Mouse (Mus musculus): ENCODE data around the gene Stum. TPM values are rescaled to one million over a fixed set of nuclear protein-coding genes. Genes with fewer than 3 reads are reported as not detected.

The Stum gene
- polyA plus RNA-seq, 1 experiment from 2014 or later, result 0.11 TPM

DNA sequence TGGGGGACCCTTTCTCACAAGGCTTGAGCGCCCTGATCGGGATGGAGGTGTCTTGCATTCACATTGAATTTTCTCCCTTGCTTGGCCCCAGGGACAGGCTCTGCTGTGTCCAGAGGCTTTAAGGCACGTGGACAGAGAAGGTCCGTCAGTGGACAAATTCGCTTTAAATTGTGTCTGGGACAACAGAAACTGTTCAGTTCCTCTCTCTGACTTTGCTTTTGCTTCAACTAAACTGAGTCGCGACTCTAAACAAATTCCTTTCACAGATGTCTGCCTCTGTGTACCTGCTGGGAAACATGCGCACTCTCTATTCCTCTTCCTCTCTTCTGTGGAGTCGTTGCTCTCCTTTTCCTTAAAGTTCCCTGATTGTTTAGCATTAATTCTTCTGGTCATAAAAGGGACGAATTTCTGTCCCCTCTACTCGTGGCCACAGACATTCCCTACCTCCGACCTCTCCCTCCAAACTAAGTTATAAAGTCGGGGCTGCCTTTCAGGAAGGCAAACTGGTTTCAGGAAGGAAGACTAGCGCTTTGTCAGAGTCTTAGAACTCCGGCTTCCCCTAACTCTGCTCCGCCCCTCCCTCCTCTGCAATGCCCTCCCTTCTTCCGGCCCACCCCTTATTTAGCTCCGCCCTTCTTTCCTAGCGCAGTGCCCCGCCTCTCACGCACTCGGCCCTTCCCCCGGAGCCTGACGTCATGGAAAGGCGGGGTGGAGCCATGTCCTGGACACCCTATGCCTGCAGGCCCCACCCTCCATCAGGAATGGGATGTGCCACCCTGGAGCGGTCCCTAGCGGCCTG lies 96.2 kb downstream of the Stum start:
- Histone ChIP-seq H3K36me3 (ENCODE audit: control insufficient read depth, insufficient read depth, low read length) (no peaks in the 10 kb centered on the region), H3K4me2 (peak overlapping the region; percentile 75), H3K27ac (ENCODE audit: low read depth, low read length) (peak overlapping the region; percentile 86), H3K9ac (ENCODE audit: low read depth, low read length) (peak overlapping the region; percentile 72), H3K27me3 (ENCODE audit: control insufficient read depth, insufficient read depth, low read length) (no peaks in the 10 kb centered on the region), H3K4me3 (ENCODE audit: low read depth, low read length) (peak overlapping the region; percentile 46), H3K9me3 (replicated peaks; ENCODE audit: control insufficient read depth, low read length) (no peaks in the 10 kb centered on the region), H3K4me1 (ENCODE audit: control insufficient read depth, insufficient read depth, low read length) (peaks cover 23% of the 10 kb centered on the region)
- ATAC-seq (replicated peaks; ENCODE audit: insufficient number of reproducible peaks, low FRiP score, low TSS enrichment), result peak; percentile 98
- 2% methylated on average over 27 of the region's 27 CpGs for WGBS (ENCODE audit: insufficient replicate concordance)

DNA sequence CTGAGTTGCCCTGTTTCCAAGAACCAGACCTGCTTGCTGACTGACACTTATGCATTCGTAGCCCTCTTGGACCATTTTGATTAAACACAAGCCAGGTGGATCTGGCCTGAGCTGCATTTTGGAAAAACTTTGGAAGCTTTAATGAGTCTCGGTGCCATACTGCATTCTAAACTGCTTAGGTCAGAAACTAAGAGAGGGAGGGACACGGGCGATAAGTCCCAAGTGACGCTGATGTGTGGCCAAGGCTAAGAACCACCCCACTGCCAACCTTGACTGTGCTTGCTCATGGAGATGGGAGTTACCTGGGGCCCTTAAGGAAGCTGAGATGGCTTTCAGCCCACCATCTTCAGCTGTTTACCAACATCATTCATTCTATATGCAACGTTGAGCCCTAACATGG lies 98.0 kb downstream of the Stum start:
- H3K4me1 ChIP-seq (ENCODE audit: control insufficient read depth, insufficient read depth, low read length), result peaks cover 26% of the 10 kb centered on the region
- H3K27ac ChIP-seq (ENCODE audit: low read depth, low read length), result no peak overlapping the region
- no peak overlapping the region for H3K4me3 ChIP-seq (ENCODE audit: low read depth, low read length)
- H3K4me2 ChIP-seq, result no peak overlapping the region
- no peaks in the 10 kb centered on the region for H3K36me3 ChIP-seq (ENCODE audit: control insufficient read depth, insufficient read depth, low read length)
- no peak for ATAC-seq (replicated peaks; ENCODE audit: insufficient number of reproducible peaks, low FRiP score, low TSS enrichment)
- no peaks in the 10 kb centered on the region for H3K9me3 ChIP-seq (replicated peaks; ENCODE audit: control insufficient read depth, low read length)
- no peak overlapping the region for H3K9ac ChIP-seq (ENCODE audit: low read depth, low read length)
- WGBS (ENCODE audit: insufficient replicate concordance), result 72% methylated on average over 6 of the region's 6 CpGs
- H3K27me3 ChIP-seq (ENCODE audit: control insufficient read depth, insufficient read depth, low read length), result no peaks in the 10 kb centered on the region

DNA sequence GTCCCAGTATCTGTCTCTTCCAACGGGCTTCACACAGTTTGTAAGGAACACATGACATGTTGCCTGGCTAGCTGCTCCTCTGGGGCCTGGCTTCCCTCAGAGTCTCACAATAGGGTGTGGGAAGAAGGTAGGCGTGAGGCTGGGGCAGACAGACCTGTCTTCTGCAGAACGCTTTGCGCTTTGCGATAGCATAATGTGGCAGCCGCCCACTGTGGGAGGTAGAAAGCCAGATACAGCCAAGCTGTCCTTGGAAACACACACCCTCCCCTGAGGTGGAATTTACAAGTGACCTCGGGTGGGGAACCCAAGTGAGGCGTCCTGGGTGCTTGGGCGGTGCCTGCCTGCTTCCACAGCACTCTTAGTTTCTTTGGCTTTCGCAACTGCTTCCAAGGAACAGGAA lies 98.8 kb downstream of the Stum start:
- H3K4me3 ChIP-seq (ENCODE audit: low read depth, low read length), result no peak overlapping the region
- H3K27me3 ChIP-seq (ENCODE audit: control insufficient read depth, insufficient read depth, low read length), result no peaks in the 10 kb centered on the region
- no peak overlapping the region for H3K4me2 ChIP-seq
- no peaks in the 10 kb centered on the region for H3K9me3 ChIP-seq (replicated peaks; ENCODE audit: control insufficient read depth, low read length)
- H3K36me3 ChIP-seq (ENCODE audit: control insufficient read depth, insufficient read depth, low read length), result no peaks in the 10 kb centered on the region
- H3K27ac ChIP-seq (ENCODE audit: low read depth, low read length), result no peak overlapping the region
- 48% methylated on average over 10 of the region's 10 CpGs for WGBS (ENCODE audit: insufficient replicate concordance)
- peaks cover 26% of the 10 kb centered on the region for H3K4me1 ChIP-seq (ENCODE audit: control insufficient read depth, insufficient read depth, low read length)
- no peak overlapping the region for H3K9ac ChIP-seq (ENCODE audit: low read depth, low read length)
- no peak for ATAC-seq (replicated peaks; ENCODE audit: insufficient number of reproducible peaks, low FRiP score, low TSS enrichment)

DNA sequence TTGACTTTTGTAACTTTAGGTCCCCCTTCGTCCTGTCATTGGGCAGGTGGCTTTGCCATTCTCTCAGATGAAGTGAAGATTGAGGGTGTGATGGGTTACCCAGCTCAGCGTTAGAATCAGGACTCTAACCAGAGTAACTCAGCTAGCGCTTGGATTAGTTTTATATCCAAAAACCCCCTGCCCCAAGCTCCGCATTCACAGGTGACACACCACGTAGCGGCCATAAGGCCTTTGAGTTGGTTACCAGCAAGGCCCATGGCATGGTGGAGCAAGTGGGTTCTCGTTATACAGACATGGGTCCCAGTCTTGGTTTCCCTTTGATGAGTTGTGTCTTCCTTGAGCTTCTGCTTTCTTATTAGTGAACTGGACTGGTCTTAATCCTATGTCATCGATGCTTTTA lies 99.4 kb downstream of the Stum start:
- ATAC-seq (replicated peaks; ENCODE audit: insufficient number of reproducible peaks, low FRiP score, low TSS enrichment), result no peak
- Histone ChIP-seq H3K4me1 (ENCODE audit: control insufficient read depth, insufficient read depth, low read length) (peaks cover 26% of the 10 kb centered on the region), H3K36me3 (ENCODE audit: control insufficient read depth, insufficient read depth, low read length) (no peaks in the 10 kb centered on the region), H3K27ac (ENCODE audit: low read depth, low read length) (no peak overlapping the region), H3K9ac (ENCODE audit: low read depth, low read length) (no peak overlapping the region), H3K4me2 (no peak overlapping the region), H3K9me3 (replicated peaks; ENCODE audit: control insufficient read depth, low read length) (no peaks in the 10 kb centered on the region), H3K4me3 (ENCODE audit: low read depth, low read length) (no peak overlapping the region), H3K27me3 (ENCODE audit: control insufficient read depth, insufficient read depth, low read length) (no peaks in the 10 kb centered on the region)
- 92% methylated on average over 8 of the region's 8 CpGs for WGBS (ENCODE audit: insufficient replicate concordance)

Other genes starting within 250 kb of the Stum start
- gene Psen2, start 220.1 kb downstream of the Stum start, polyA plus RNA-seq (2014; fragmentation: Nextera tagmentation; extraction: Ambion mirVana), result 14.7 and 17.3 TPM in 2 replicates
- gene Itpkb, start 153.0 kb downstream of the Stum start, polyA plus RNA-seq (2014; fragmentation: Nextera tagmentation; extraction: Ambion mirVana), result 3.2 and 4.0 TPM in 2 replicates
- 94.0 and 107 TPM in 2 replicates for gene Parp1, start 85.4 kb upstream of the Stum start, polyA plus RNA-seq (2014; fragmentation: Nextera tagmentation; extraction: Ambion mirVana)
- 15.2 and 17.8 TPM in 2 replicates for gene Lin9, start 157.6 kb upstream of the Stum start, polyA plus RNA-seq (2014; fragmentation: Nextera tagmentation; extraction: Ambion mirVana)
- gene Mixl1, start 213.5 kb upstream of the Stum start, polyA plus RNA-seq (2014; fragmentation: Nextera tagmentation; extraction: Ambion mirVana), result 0.34 and 0.42 TPM in 2 replicates
- 23.0 and 23.7 TPM in 2 replicates for gene Acbd3, start 242.5 kb upstream of the Stum start, polyA plus RNA-seq (2014; fragmentation: Nextera tagmentation; extraction: Ambion mirVana)